Mouse (Mus musculus) brain, embryonic 14.5 days (tissue): ENCODE data around the gene Bcas3.

Experiments
- CTCF ChIP-seq: fragments of 200-500 bp; IDR thresholded peaks from 2 replicates; pipeline ENCODE4 v1.5.1; 2012; ENCODE audit warnings: inconsistent platforms, mild to moderate bottlenecking, moderate library complexity, borderline replicate concordance; ENCODE audit not compliant: insufficient read depth, insufficient read length; ENCODE audit errors: extremely low read depth
- POLR2A ChIP-seq: fragments of 200-500 bp; IDR thresholded peaks from 2 replicates; pipeline ENCODE4 v1.6.1; 2012; ENCODE audit warnings: mild to moderate bottlenecking, inconsistent platforms, borderline replicate concordance; ENCODE audit not compliant: poor library complexity, insufficient read depth, insufficient read length, severe bottlenecking; ENCODE audit errors: extremely low read depth

DNA sequence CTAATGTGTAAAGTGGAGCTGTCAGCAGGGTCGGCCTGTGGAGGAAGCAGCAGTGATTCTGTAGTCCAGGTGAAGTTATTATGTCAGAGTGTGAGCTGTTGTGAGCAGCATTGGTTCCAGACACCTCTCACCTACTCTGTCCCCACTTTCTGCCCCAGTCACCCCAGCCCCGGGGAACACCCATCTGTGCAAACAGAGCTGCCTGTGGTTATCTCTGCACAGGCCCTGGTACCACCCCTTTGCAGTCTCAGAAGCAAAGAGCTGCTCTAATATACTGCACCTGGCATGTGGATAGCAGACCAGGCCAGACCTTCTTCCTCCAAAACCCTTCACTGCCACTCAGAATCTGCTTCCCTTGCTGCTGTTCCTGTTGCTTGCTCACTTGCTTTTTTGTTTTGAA lies 437.3 kb downstream of the Bcas3 start:
- no peak for TF ChIP-seq CTCF
- TF ChIP-seq POLR2A = no peak
